Mouse (Mus musculus) ES-E14 (cell line): ENCODE measurements around the gene Exoc5.

Experiments used
- CHD2 ChIP-seq: IDR thresholded peaks from 2 replicates; pipeline ENCODE4 v1.6.1; 2014; ENCODE audit warnings: mild to moderate bottlenecking, low read depth, low read length, inconsistent platforms
- HCFC1 ChIP-seq: IDR thresholded peaks from 2 replicates; pipeline ENCODE4 v1.6.1; 2012; ENCODE audit warnings: low read length, inconsistent platforms, borderline replicate concordance; ENCODE audit not compliant: insufficient read depth
- MAFK ChIP-seq: IDR thresholded peaks from 2 replicates; pipeline ENCODE4 v1.6.1; 2014; ENCODE audit warnings: mild to moderate bottlenecking, low read depth, low read length, inconsistent platforms; ENCODE audit not compliant: insufficient read depth
- ZC3H11A ChIP-seq: IDR thresholded peaks from 2 replicates; pipeline ENCODE4 v1.6.1; 2012; ENCODE audit warnings: low read depth, mild to moderate bottlenecking, inconsistent platforms, low read length, borderline replicate concordance

DNA sequence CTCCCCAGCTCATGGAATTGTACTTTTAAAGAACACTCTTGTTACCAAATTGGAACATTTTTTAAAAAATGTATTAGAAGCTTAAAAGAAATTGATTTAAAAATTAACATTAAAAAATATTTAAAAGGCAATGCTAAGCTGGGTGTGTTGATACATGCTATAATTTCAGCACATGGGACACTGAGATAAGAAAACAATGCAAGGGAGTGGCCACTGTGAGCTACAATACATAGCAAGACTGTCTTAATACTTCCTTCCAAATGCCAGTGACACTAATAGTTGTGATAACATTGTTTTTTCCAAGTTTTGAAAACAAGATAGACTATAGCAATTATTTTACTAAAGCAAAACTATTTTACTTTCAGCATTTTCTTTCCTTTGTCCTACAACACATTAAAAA lies 17.0 kb downstream of the Exoc5 start:
- TF ChIP-seq HCFC1 = no peak
- TF ChIP-seq MAFK = no peak
- no peak for TF ChIP-seq CHD2
- TF ChIP-seq ZC3H11A = no peak
